Mouse (Mus musculus) midbrain, embryonic 15.5 days (tissue): Measurements from ENCODE around the gene Tldc2. TPM values are rescaled to one million over a fixed set of nuclear protein-coding genes. Genes with fewer than 3 reads are reported as not detected.

Source experiments
- ATAC-seq: fragments of 200-750 bp; cut with Nextera tagmentation; replicated peaks from 2 replicates; pipeline ENCODE4 v1.8.0; 2017; ENCODE audit warnings: moderate TSS enrichment
- H3K27ac ChIP-seq: fragments of 300-500 bp; sonication (generic); 2 replicates; pipeline ENCODE4 v1.5.1; 2015; ENCODE audit warnings: mild to moderate bottlenecking, inconsistent platforms
- H3K27me3 ChIP-seq: fragments of 300-500 bp; sonication (generic); replicated peaks from 2 replicates; pipeline ENCODE4 v1.6.1; 2015; ENCODE audit warnings: inconsistent platforms
- H3K36me3 ChIP-seq: fragments of 300-500 bp; sonication (generic); replicated peaks from 2 replicates; pipeline ENCODE4 v1.6.1; 2015; ENCODE audit warnings: inconsistent platforms
- H3K4me1 ChIP-seq: fragments of 300-500 bp; sonication (generic); 2 replicates; pipeline ENCODE4 v1.6.1; 2015; ENCODE audit warnings: inconsistent platforms
- H3K4me2 ChIP-seq: fragments of 300-500 bp; sonication (generic); 2 replicates; pipeline ENCODE4 v1.6.1; 2015; ENCODE audit warnings: inconsistent platforms, mild to moderate bottlenecking, moderate library complexity
- H3K4me3 ChIP-seq: fragments of 300-500 bp; sonication (generic); 2 replicates; pipeline ENCODE4 v1.5.1; 2015; ENCODE audit warnings: mild to moderate bottlenecking, inconsistent platforms
- H3K9ac ChIP-seq: fragments of 300-500 bp; sonication (generic); 2 replicates; pipeline ENCODE4 v1.6.1; 2015; ENCODE audit warnings: mild to moderate bottlenecking, inconsistent platforms
- H3K9me3 ChIP-seq: fragments of 300-500 bp; sonication (generic); 2 replicates; pipeline ENCODE4 v1.6.1; 2016; ENCODE audit warnings: inconsistent platforms
- WGBS: fragments of 180-500 bp; shearing (Covaris S2); methylation state at CpG from one replicate; pipeline ENCODE4 v1.1.7; 2015; ENCODE audit warnings: mixed read lengths; 5-methylcytosine and 5-hydroxymethylcytosine counted together
- polyA plus RNA-seq: library from polyadenylated mRNA; unstranded; fragments of >200 nt; fragmentation: Nextera tagmentation; extraction: Ambion mirVana; gene quantifications from 2 replicates; pipeline ENCODE4 v1.2.1, GENCODE M21; 2015

Gene Tldc2
- polyA plus RNA-seq, 1 experiment from 2014 or later: not detected

DNA sequence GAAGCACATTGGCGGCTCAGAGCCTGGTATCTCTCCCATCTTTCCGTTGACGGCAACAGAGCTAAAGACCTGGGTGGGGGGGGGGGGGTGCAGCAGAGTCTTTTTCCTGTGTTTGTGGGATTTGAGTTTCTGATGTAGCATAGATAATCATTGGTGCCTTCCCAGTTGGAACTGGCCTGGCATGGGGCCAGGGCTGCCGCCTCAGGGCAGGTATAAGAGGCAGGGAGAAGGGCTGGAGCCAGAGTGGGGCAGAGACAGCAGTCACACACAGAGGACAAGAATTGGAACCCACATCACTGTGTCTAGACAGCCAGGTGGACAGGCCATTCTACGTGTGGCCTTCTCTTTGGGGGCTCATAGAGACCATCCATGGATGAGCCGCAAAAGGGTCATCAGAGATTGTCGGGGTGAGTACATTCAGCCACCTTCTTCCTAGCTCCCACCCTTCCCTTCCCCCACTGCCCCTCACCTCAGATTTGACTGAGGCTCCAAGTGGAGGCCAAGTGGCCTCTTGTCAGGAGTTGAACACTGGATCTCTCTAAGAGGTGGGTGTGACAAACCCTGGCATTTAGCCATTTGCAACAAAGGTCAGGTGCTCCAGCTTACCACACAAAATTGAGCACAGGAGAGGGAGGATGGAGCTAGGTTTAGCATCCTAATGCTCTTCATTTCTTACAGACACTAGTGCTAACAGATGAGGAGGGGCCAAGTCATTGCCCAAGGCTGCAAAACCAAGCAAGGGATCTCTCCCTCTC is 1.8 kb upstream of the Tldc2 start:
- Histone ChIP-seq H3K9me3 (no peaks in the 10 kb centered on the region), H3K4me2 (no peak overlapping the region), H3K9ac (no peak overlapping the region), H3K27me3 (no peaks in the 10 kb centered on the region), H3K4me1 (peaks cover 6% of the 10 kb centered on the region), H3K36me3 (no peaks in the 10 kb centered on the region), H3K4me3 (no peak overlapping the region), H3K27ac (no peak overlapping the region)
- WGBS: 89% methylated on average over 7 of the region's 7 CpGs
- no peak for ATAC-seq

DNA sequence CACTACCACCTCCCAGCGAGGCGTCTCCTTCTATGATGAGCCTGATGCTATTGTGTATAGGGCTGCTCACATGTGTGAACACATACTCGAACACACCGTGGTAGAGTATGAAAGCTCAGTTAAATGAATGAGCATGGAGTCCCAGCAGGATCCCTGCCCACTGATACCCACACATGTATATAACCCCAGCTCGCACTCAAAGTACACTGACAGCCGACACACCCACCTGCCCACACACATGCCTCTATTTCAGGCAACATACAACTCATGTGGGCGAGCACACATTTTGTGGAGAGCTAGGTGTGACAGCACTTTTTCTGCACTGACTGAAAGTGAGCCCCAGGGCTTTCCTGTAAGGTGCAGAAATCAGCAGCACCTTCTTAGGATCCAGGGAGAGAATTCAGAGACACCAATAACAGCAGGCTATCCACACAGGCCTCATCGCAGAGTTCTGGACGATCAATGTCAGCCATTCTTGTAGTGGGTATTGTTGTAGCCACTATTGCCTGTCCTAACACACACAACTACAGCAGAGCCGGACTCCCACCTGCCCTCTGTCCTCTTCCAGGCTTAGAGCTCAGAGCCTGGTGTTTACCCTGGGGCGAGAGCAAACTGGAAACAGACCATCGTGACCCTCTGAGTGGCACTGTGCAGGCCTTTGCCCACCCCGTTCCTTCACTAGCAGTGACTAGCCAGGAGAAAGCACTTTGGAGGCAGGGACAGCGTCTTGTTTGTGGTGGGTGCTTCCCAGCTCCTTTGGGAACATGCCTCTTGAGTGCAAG is 872 bp downstream of the Tldc2 start:
- Histone ChIP-seq H3K9me3 (no peaks in the 10 kb centered on the region), H3K27me3 (no peaks in the 10 kb centered on the region), H3K4me1 (no peaks in the 10 kb centered on the region; the same call in 1 of the 2 replicates), H3K9ac (no peak overlapping the region), H3K36me3 (no peaks in the 10 kb centered on the region), H3K4me2 (no peak overlapping the region), H3K4me3 (no peak overlapping the region), H3K27ac (no peak overlapping the region)
- 82% methylated on average over 14 of the region's 14 CpGs for WGBS
- no peak for ATAC-seq

DNA sequence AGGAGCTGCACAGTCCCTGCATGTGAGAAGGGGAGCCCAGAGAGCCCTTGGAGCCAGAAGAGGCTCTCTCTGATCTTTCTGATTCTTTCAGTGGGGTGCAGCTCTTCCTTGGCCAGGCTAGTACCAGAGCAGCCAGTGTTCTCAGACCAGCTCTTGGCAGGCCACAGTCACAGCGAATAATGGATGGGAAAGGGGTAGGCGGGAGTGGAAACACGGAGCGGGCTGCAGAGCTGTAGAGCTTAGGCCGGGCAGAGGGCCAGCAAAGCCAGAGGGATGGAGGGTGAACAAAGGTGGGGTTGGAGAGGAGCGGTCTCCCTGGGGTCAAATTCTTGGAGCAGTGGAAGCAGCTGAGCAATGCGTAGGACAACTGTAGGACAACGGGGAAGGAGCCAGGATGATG is 5.2 kb downstream of the Tldc2 start:
- H3K9me3 ChIP-seq: no peaks in the 10 kb centered on the region

DNA sequence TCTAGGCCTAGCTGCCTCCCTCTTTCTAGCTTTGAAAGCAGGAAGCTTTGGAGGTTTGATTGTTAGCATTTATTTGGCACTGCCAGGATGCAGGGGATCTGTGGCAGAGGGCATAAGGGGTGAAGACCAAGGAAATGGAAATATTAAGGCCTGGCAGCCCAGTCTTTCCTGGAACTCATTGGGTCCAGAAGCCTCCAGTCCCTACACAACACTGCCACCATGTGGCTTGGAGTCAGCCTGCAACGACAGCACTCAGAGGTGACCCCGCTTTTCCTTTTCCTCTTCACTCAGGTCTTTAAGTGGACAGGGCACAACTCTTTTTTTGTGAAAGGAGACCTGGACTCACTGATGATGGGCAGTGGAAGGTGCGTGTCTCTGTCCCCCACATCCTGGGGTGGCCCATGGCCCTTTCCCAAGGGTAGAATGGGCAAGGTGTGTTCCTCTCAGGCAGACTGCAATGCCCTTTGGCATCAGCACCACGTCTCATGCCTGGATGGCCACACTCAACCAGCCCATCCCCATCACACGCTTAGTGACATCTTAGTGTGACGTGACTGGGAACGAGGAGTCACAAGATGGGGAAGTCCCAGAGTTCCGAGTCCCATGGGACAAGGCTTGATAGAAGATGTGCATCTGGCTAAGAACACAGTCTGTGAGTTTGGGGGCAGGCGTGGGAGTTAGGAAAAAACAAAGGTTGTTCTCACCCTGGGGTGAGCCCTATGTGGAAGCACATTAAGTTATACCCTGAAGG is 8.3 kb downstream of the Tldc2 start:
- H3K27ac ChIP-seq: no peak overlapping the region
- WGBS: 63% methylated on average over 9 of the region's 9 CpGs
- H3K36me3 ChIP-seq: no peaks in the 10 kb centered on the region
- H3K4me1 ChIP-seq: no peaks in the 10 kb centered on the region; the same call in 1 of the 2 replicates
- H3K4me2 ChIP-seq: no peak overlapping the region
- no peak overlapping the region for H3K4me3 ChIP-seq
- no peaks in the 10 kb centered on the region for H3K27me3 ChIP-seq
- ATAC-seq: no peak; the same call in 1 of the 2 replicates
- H3K9me3 ChIP-seq: no peaks in the 10 kb centered on the region
- H3K9ac ChIP-seq: no peak overlapping the region

More for the DNA sequence above, 5.2 kb downstream of the Tldc2 start:
- no peaks in the 10 kb centered on the region; the same call in 1 of the 2 replicates for H3K4me1 ChIP-seq
- H3K36me3 ChIP-seq: no peaks in the 10 kb centered on the region
- ATAC-seq: peak; percentile 52
- H3K27ac ChIP-seq: no peak overlapping the region
- 42% methylated on average over 8 of the region's 8 CpGs for WGBS
- H3K4me3 ChIP-seq: no peak overlapping the region
- H3K4me2 ChIP-seq: no peak overlapping the region
- no peaks in the 10 kb centered on the region for H3K27me3 ChIP-seq
- no peak overlapping the region for H3K9ac ChIP-seq

DNA sequence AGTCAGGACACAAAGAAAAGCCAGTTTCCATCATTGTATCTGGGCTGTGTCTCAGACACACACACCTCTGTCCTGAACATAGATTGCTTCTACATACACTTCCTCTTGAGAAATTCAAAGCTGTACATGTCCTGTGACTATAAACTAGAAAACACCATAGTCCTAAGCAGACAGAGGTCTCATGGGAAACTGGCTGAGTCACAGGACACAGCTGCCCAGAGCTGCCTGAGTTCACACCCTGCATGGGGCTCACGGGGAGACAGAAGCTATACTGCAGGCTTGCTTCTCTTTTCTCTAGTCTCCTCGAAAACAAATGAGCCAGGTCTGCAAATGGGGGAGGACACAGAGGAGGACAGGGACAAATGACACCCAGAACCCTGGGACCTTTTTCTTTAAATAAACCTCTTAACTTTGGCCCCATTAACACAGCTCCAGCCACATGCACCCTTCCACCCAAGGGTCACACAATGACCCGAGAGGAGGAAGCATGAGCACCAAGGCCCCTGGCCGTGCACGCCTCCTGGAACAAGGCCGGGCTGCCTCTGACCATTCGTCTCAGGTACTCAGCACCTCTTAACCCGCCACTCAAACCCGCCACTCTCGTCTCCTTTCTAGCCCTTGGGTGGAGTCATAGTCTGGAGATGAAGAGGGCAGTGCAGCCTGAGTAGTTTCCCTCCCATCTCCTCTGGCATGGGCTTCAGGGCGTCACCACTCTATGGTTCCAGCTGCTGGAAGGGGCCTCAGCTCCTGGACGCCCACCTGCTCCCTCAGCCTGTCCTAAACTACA is 12.9 kb downstream of the Tldc2 start:
- no peaks in the 10 kb centered on the region for H3K36me3 ChIP-seq
- no peak overlapping the region for H3K4me2 ChIP-seq
- no peak overlapping the region for H3K4me3 ChIP-seq
- no peaks in the 10 kb centered on the region for H3K27me3 ChIP-seq
- no peak for ATAC-seq
- H3K27ac ChIP-seq: no peak overlapping the region
- H3K4me1 ChIP-seq: no peaks in the 10 kb centered on the region
- WGBS: 89% methylated on average over 12 of the region's 12 CpGs
- no peaks in the 10 kb centered on the region for H3K9me3 ChIP-seq
- no peak overlapping the region for H3K9ac ChIP-seq

DNA sequence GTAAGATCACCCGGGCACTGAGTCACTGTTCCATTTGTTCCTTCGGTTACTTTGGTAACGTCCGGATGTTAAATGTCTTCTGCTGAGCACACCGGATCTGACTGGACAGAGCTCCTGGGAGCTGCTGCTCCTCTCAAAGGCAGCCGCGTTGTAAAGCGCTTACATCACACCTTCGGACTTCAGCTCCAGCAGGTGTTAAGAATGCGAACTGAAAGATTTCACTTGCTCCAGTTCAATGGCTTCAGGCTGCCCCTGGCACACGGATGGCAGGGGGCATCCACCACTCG is 13.4 kb downstream of the Tldc2 start:
- Histone ChIP-seq H3K4me3 (no peak overlapping the region), H3K4me1 (no peaks in the 10 kb centered on the region), H3K36me3 (no peaks in the 10 kb centered on the region), H3K4me2 (no peak overlapping the region), H3K9me3 (no peaks in the 10 kb centered on the region), H3K9ac (no peak overlapping the region), H3K27me3 (no peaks in the 10 kb centered on the region), H3K27ac (no peak overlapping the region)
- ATAC-seq: no peak
- 90% methylated on average over 12 of the region's 12 CpGs for WGBS

DNA sequence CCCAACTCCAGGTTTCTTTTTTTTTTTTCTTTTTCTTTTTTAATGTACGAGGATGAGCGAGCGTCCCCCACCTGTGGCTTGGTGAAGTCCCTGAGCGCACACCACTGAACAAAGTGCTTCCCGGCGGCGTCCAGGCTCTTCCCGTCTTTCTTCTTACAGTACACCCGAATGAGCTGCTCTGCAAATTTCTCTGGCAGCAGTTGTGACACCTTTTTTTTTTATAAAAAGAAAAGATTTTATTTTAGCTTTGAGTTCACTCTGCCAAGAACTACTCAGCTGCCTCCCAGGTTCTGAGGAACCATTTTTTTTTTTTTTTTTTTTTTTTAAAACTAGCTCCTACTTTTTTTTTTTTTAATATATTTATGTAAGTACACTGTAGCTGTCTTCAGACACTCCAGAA is 14.8 kb downstream of the Tldc2 start:
- WGBS: 96% methylated on average over 9 of the region's 9 CpGs
- Histone ChIP-seq H3K27ac (no peak overlapping the region), H3K36me3 (no peaks in the 10 kb centered on the region), H3K9me3 (no peaks in the 10 kb centered on the region), H3K9ac (no peak overlapping the region), H3K4me3 (no peak overlapping the region), H3K4me2 (no peak overlapping the region), H3K4me1 (no peaks in the 10 kb centered on the region), H3K27me3 (no peaks in the 10 kb centered on the region)
- ATAC-seq: no peak

DNA sequence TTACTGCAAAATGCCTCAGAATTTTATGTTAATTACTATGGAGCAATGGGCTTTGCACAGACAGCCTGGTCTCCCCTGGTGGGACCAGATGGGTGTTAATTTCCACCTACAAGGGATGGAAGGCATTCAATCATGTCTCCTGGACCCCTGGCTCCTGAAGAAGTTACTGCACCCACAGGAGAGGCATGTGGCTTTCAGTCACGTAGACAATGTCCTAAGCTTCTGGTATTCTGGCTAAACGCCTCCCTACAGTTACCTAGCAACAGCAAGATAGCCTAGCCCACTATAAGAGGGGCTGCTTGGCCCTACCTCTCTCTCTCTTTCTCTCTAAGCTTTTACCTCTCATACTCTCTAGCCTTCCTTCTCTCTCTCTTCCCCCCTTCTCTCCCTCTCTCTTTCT is 15.4 kb downstream of the Tldc2 start:
- Histone ChIP-seq H3K27me3 (no peaks in the 10 kb centered on the region), H3K4me1 (no peaks in the 10 kb centered on the region), H3K4me2 (no peak overlapping the region), H3K9me3 (no peaks in the 10 kb centered on the region), H3K4me3 (no peak overlapping the region), H3K36me3 (no peaks in the 10 kb centered on the region), H3K9ac (no peak overlapping the region), H3K27ac (no peak overlapping the region)
- no peak for ATAC-seq
- 31% methylated on average over 2 of the region's 2 CpGs for WGBS

DNA sequence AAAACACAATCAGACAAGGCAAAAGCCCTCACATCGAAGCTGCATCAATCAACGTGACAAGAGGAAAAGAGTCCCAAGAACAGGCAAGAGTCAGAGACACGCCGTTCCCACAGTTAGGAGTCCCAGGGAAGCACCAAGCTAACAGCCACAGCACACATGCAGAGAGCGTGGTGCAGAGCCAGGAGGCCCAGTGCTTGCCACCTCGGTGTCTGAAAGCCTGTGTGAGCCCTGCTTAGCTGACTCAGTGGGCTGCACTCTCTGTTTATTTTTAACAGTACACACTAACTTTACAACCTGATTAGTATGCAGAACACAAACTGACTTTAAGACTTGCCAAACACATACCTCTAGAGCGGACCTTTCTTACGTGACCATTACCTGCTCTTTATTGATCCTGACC is 17.6 kb downstream of the Tldc2 start:
- Histone ChIP-seq H3K36me3 (no peaks in the 10 kb centered on the region), H3K4me2 (no peak overlapping the region), H3K9ac (no peak overlapping the region), H3K27me3 (no peaks in the 10 kb centered on the region), H3K27ac (no peak overlapping the region), H3K4me3 (no peak overlapping the region), H3K9me3 (no peaks in the 10 kb centered on the region), H3K4me1 (no peaks in the 10 kb centered on the region)
- WGBS: 83% methylated on average over 8 of the region's 8 CpGs
- ATAC-seq: no peak

DNA sequence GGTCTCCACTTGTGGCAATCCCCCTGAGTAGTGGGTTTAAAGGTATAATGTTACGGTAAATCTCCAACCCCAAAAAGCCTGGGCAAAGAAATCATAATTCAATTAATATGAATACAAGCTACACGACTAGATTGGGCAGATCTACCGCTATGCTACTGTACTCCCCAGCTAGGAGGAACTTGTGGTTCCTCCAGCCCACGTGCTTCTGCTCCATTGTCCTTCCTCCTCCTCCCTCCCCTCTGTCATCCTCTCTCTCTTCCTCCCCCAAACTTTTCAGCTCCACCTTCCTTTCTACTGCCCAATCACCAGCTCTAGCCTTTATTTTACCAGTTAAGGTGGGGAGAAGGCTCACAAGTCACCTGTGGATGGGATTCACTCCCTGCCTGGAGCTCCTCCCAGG is 21.4 kb downstream of the Tldc2 start:
- H3K4me1 ChIP-seq: no peaks in the 10 kb centered on the region
- H3K4me2 ChIP-seq: no peak overlapping the region
- no peak overlapping the region for H3K27ac ChIP-seq
- no peaks in the 10 kb centered on the region for H3K9me3 ChIP-seq
- ATAC-seq: no peak
- WGBS: 93% methylated on average over 4 of the region's 4 CpGs
- H3K9ac ChIP-seq: no peak overlapping the region
- H3K27me3 ChIP-seq: no peaks in the 10 kb centered on the region
- no peaks in the 10 kb centered on the region for H3K36me3 ChIP-seq
- no peak overlapping the region for H3K4me3 ChIP-seq

DNA sequence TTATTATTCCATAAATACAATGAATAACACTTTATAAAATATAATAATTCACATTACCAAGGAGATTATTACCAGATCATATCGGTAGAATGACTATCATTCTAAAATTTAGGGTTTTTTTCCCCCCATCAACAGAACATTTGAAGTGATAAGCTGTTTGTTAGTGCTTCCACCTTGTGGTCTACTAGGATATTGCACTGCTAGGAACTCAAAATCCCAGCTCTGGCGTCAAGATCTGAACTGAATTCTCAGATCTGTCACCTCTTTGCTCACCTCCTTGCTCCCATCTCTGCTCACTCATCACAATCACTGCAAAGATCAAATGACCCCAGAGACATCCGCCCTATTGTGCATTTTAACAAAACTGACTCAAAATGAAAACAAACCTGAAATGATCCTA is 30.1 kb downstream of the Tldc2 start:
- Histone ChIP-seq H3K27ac (no peak overlapping the region), H3K4me1 (no peaks in the 10 kb centered on the region), H3K9me3 (no peaks in the 10 kb centered on the region), H3K36me3 (no peaks in the 10 kb centered on the region), H3K4me3 (no peak overlapping the region), H3K27me3 (no peaks in the 10 kb centered on the region), H3K9ac (no peak overlapping the region), H3K4me2 (no peak overlapping the region)
- ATAC-seq: no peak
- 20% methylated on average over 3 of the region's 3 CpGs for WGBS

DNA sequence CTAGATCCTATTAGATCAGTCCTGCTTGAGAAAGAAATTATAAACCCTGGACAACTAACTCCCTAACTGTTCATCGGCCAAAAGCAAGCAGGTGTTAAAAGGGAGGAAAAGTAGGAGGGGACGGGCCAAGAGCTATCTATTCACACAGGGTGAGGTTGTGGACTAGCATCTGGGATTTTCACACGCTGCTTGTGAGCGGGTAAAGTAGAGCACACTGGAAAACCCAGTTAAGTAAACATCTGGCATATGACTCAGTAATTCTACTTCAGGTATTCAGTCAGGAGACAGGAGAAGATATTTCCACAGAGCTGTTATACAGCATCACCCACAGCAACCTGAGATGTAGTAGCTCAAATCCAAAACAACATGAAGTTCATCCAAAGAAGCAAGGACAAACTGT is 31.7 kb downstream of the Tldc2 start:
- Histone ChIP-seq H3K9ac (no peak overlapping the region), H3K4me2 (no peak overlapping the region), H3K9me3 (no peaks in the 10 kb centered on the region), H3K4me3 (no peak overlapping the region), H3K4me1 (no peaks in the 10 kb centered on the region), H3K36me3 (no peaks in the 10 kb centered on the region), H3K27ac (no peak overlapping the region), H3K27me3 (no peaks in the 10 kb centered on the region)
- no peak for ATAC-seq
- WGBS: 94% methylated on average over 4 of the region's 4 CpGs
